Mouse (Mus musculus): ENCODE data around the gene Vps54.
A peak's percentile ranks its signal among the peaks of the same experiment; 100 is the strongest.
"Not testable (repeated sequence)": the region's sequence is repeated elsewhere in the genome, so short reads cannot be mapped to it uniquely, and the experiment has no call there.

Gene Vps54

GRCm38 (mm10) chr11:21241351-21241750 is 2.3 kb downstream of the Vps54 start:
- DNase-seq (ENCODE audit: low spot score): no peak

GRCm38 (mm10) chr11:21247203-21247865 is 8.3 kb downstream of the Vps54 start:
- DNase-seq (ENCODE audit: low spot score): no peak

GRCm38 (mm10) chr11:21247940-21248339 is 8.9 kb downstream of the Vps54 start:
- no peak for DNase-seq (ENCODE audit: low spot score)

DNA sequence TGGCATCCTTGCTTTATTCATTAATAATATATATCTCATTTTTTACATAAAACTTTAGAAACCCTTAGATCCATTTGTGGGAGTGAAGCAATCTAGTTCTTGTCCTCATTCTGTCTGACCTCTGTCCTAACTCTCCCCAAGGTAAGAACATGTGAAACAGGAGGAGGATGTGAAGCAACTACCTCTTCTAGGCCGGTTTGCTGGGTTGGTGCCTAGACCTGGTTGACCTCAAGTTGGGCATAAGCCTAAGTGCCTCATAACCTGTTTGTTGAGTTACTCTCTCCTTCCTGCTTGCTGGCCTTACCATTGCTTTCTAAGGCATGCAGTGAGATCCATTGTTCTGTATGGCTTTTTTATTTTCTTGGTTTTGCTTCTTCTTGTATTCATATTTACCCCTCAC is 11.3 kb downstream of the Vps54 start:
- no peak for DNase-seq (ENCODE audit: low spot score)

DNA sequence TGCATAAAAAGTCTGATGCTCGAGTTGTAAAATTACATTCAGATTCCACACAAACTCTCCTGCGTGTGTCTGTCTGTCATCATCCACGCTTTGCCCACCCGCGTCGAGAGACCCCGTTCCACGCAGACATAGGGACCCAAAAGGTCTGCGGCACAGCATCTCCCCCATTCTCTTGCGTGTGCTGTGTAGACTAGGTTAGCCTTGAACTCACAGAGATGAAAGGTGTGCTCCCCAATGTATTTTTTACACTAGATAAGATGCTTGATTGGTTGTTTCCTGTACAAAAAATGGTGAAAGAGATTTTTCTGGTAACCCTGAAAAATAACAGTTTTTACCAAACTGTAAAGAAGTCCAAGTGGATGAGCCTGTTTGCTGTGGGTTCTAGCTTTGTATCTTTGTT is 19.5 kb downstream of the Vps54 start:
- DNase-seq (ENCODE audit: low spot score): not testable (repeated sequence)

- no peak for DNase-seq (ENCODE audit: low spot score)
Observed at GRCm38 (mm10) chr11:21265423-21265822, 26.3 kb downstream of the Vps54 start.

DNA sequence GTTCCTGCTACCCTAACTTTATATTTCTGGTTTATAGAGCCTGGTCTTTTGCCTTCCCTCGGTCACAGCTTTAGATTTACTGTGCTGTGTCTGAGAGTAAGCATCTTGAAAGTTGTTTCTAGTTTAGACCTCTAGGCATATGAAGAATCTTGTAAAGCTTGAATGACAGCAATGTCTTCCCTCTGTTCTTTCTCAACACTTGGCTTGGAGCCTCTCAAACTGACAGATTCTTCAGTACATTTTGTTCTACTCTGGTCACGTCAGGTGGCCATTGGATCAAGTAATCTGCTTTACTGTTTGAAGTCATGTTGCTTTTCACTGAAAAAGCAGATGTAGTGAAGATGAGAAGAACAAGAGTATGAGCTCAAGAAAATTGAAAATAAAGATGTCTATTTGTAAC is 37.1 kb downstream of the Vps54 start:
- DNase-seq (ENCODE audit: low spot score): no peak

DNA sequence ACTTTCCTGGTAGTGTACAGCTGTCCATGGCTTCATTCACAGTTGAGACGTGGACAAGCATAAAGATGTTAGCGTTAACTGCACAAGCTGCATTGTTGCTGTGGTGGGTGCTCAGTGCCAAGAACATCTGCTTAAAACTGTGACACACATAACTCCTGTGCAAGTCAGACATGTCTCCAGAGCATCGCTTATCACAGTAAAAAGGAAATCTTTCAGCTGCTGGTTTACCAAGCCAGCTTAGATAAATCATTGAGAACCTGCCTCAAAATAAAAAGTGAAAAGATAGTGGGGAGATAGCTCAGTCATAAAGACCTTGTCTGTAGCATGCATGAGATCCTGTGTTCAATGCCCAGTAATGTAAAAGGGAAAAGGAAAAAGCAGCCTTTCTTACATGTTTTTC is 47.3 kb downstream of the Vps54 start:
- DNase-seq (ENCODE audit: low spot score): no peak

GRCm38 (mm10) chr11:21288153-21288552 is 49.1 kb downstream of the Vps54 start:
- DNase-seq (ENCODE audit: low spot score): not testable (repeated sequence)

GRCm38 (mm10) chr11:21295486-21295885 is 56.4 kb downstream of the Vps54 start:
- DNase-seq (ENCODE audit: low spot score): no peak

DNA sequence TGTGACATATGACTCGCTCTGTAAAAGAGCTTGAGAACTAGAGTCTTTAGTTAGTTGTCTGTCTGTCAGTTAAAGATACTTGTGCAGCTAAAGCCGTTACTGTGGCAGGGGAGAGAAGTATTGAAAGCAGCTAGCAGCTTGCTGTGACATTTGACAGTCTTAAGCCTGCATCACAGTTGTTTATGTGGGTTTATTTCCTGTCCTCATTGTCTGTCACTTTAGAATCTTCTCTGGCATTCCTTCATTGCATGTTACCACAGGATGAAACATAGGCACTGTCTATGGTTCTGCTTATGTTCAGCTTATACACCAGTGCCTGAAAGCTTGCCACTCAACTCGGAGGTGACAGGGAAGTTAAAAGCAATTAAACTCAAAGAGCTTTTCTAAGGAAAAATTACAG is 64.5 kb downstream of the Vps54 start:
- DNase-seq (ENCODE audit: low spot score): no peak

DNA sequence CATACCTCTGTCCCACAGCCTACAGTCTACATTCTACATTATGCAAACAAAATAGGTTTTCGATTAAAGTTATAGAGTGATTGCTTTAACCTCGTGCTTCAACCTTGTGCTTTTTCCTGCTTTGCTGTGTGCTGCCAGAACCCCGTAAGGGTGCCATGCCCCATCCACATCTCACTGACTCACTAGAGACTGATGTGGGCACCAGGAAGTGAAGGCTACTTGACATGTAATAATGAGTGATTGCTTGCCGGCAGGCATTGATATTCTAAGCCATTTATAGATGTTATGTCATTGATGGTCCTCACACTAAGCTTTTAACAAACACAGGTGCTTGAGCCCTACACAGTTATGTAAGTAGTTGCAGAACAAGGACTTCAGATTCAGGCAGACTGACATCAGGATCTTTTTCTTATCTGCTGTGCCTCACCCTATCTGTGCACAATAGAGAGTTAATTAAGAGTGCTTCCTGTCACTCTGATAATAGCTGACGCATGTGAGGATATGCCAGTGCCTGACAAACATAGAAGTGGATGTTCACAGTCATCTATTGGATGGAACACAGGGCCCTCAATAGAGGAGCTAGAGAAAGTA is 68.1 kb downstream of the Vps54 start:
- DNase-seq (ENCODE audit: low spot score): no peak

DNA sequence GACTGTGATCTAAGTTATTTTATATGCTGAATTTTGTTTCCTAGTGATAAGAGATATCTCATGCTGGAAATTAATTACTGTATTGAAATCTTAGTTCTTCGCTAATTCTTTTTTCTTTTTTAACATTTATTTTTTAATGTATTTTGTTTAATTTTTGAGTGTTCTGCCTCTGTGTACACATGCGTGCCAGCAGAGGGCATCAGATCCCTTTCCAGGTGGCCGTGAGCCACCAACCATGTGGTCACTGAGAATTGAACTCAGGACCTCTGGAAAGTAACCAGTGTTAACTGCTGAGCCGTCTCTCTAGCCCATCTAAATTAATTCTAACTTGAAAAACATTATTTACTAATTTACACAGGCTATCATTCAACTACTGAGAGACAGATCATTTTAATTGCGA is 69.0 kb downstream of the Vps54 start:
- no peak for DNase-seq (ENCODE audit: low spot score)

- DNase-seq (ENCODE audit: low spot score): no peak
Observed at GRCm38 (mm10) chr11:21309516-21309915, 70.4 kb downstream of the Vps54 start.

DNA sequence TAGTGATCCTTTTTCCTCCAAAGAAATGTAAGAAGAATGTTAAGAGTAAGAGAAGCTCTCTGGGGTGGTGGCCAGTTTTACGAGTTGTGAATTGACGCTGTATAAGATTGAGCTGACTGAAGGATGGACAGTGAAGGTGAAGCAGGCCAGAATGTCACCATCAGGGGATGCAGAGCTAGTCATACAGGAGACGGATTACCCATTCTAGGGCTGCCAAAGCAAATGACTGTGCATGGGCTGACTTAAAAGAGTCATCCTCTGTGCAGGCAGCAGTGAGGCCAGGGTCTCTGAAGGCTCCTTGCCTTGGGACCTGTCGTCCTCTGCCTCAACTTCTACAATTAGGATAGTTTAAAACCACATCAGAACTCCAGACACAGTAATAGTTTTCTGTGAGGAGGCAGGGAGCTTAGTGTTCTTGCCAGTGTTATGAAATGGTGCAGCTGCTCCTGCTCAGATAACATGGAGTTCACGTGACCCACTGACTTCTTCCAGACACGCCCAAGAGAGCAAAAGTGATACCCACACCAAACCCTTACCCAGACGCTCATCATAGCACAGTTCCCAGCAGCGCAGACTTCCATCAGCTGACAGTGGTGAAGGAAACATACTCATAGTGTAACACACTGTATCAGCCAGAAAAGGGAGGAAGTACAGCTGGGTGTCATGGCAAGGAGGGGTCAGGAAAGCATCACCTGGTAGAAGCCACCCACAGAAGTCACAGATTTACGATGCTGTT is 75.0 kb downstream of the Vps54 start:
- no peak for DNase-seq (ENCODE audit: low spot score)

GRCm38 (mm10) chr11:21321577-21321976 is 82.5 kb downstream of the Vps54 start:
- DNase-seq (ENCODE audit: low spot score): no peak

- DNase-seq (ENCODE audit: low spot score): no peak
Observed at GRCm38 (mm10) chr11:21322349-21322748, 83.3 kb downstream of the Vps54 start.

GRCm38 (mm10) chr11:21325781-21326180 is 86.7 kb downstream of the Vps54 start:
- no peak for DNase-seq (ENCODE audit: low spot score)

- no peak for DNase-seq (ENCODE audit: low spot score)
Observed at GRCm38 (mm10) chr11:21326770-21327169, 87.7 kb downstream of the Vps54 start.

DNA sequence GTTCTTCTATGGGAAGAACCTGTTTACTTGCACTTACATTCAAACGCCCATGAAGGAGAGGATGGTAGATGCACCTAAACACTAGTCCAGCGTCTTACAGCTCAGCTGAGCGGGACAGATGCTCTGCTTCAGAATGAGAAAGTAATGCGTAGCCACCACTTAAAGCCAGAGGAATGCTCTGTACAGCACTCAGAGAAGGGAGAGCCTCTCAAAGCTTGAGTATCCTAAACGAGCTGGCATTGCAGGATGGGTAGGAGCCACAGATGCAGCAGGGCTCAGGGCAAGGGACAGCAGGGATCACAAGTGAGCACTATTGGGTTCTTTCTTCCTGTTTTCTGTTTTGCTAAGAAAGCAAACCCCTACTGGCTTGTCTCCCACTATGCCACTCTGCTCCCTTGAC is 88.4 kb downstream of the Vps54 start:
- DNase-seq (ENCODE audit: low spot score): no peak

- no peak for DNase-seq (ENCODE audit: low spot score)
Observed at GRCm38 (mm10) chr11:21328141-21328540, 89.1 kb downstream of the Vps54 start.

DNA sequence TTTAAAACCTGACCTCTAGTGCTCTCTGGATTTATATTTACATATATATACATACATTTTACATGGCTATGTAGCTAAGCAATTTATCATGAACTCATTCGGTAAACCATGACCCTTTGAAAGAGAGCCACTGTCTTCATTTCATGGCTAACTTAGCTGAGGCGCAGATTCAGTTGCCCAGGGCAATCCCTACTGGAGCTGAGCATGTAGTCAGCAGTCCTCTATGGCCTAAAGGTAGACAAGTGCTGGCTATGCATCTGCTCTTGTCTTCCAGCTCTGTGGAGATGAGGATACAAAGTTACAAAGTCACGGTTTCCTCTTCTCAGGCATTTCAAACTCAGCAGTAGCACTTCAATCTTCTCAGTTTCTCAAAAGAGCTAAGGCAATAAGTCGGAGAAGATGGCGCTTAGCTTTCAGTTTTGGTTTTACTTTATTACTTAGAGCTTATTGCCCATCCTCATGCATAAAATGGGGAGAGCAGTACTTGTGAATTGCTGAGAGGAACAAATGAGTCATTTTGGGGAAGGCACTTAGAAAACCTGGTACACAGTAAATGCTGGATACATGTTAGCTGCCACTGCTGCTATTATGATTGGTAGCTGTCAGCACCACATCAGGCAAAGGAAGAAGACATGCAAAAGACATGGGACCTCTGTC is 93.7 kb downstream of the Vps54 start:
- DNase-seq (ENCODE audit: low spot score): peak; percentile 27

- DNase-seq (ENCODE audit: low spot score): no peak
Observed at GRCm38 (mm10) chr11:21337855-21338254, 98.8 kb downstream of the Vps54 start.
